9 mouse cellular contexts compared by ENCODE assay signal in the genomic region with DNA sequence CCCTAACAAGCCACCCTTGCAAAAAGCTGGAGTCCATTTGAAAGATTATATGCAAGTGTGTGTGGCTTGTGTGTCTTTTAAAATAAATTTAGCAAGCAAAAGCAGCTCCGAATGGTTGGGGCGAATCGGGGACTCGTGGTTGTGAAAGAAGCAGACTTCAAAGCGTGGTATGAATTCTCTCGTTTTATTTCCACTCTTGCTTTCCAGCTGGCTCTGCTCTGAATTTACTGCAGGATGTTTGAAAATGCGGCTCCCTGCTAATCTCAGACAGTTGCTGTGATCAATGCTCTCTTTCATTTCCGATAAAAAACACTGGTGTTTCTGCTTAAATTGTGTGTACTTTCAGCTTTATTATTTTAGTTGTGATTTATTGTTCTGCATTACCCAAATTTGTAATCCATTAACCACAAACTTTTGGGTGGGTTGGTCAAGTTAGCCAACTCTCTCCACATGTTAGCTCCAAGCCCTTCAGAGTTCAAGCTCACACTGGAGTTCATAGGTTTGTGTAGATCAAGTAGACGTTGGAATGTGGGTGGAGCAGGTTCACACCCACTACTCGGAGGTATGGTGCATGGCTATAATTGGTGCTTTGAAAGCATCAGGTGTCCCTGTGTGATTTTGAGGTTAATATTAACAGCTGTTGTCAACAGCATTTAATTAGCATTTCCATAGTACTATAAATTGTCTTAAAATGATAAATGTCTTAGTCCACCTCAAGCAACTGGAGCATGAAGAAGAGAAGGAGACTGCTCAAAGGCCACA.
DNase-seq lines count a peak whose midpoint lies in the region; ATAC-seq and TF ChIP-seq lines count a peak whose summit lies in the region.
"Had no signal": no experiment of that assay in that cellular context is flagged by ENCODE, and none has a peak within 500 bp of the region (broad histone marks: within the 10 kb centered on the region; RNA-seq: fewer than 3 reads in every experiment).

No protein-coding gene starts in this region.

- H3K9me3 ChIP-seq in heart, embryonic 12.5 days (replicated peaks): 0 out of 2 replicates have a peak, but pooled peaks cover 5% of the 10 kb centered on the region
- H3K9me3 ChIP-seq in kidney, embryonic 16.5 days (ENCODE audit: low read length): no peaks in the 10 kb centered on the region
- H3K9me3 ChIP-seq in neural tube, embryonic 13.5 days: no peaks in the 10 kb centered on the region
- H3K9me3 ChIP-seq in midbrain, postnatal 0 days (ENCODE audit: low read length): no peaks in the 10 kb centered on the region

- TF ChIP-seq CTCF in midbrain, postnatal 0 days (IDR thresholded peaks at IDR 0.05): no peak

- no peaks in the 10 kb centered on the region for H3K36me3 ChIP-seq in heart, embryonic 12.5 days
- no peaks in the 10 kb centered on the region for H3K36me3 ChIP-seq in kidney, embryonic 16.5 days (ENCODE audit: insufficient read depth, low read length)
- H3K36me3 ChIP-seq in neural tube, embryonic 13.5 days: no peaks in the 10 kb centered on the region
- H3K36me3 ChIP-seq in midbrain, postnatal 0 days (ENCODE audit: insufficient read depth, low read length): no peaks in the 10 kb centered on the region

- ATAC-seq in heart, embryonic 12.5 days (ENCODE audit: insufficient number of reproducible peaks, low FRiP score): no peak
- ATAC-seq in kidney, embryonic 16.5 days (ENCODE audit: low FRiP score, low TSS enrichment): peak; percentile 82
- no peak for ATAC-seq in neural tube, embryonic 13.5 days (ENCODE audit: low read depth)
- ATAC-seq in midbrain, postnatal 0 days (ENCODE audit: low FRiP score): no peak

- 75% methylated on average over 10 of the region's 10 CpGs for WGBS in heart, embryonic 12.5 days
- WGBS in kidney, embryonic 16.5 days: 17% methylated on average over 10 of the region's 10 CpGs
- WGBS in neural tube, embryonic 13.5 days: 32% methylated on average over 10 of the region's 10 CpGs
- WGBS in midbrain, postnatal 0 days: 60% methylated on average over 10 of the region's 10 CpGs

- no peak overlapping the region for H3K4me2 ChIP-seq in heart, embryonic 12.5 days
- no peak overlapping the region for H3K4me2 ChIP-seq in kidney, embryonic 16.5 days (replicated peaks; ENCODE audit: low read depth, low read length)
- no peak overlapping the region for H3K4me2 ChIP-seq in neural tube, embryonic 13.5 days
- no peak overlapping the region for H3K4me2 ChIP-seq in midbrain, postnatal 0 days (ENCODE audit: low read depth, low read length, poor library complexity, severe bottlenecking)

- no peaks in the 10 kb centered on the region for H3K27me3 ChIP-seq in heart, embryonic 12.5 days (replicated peaks)
- no peaks in the 10 kb centered on the region for H3K27me3 ChIP-seq in kidney, embryonic 16.5 days (ENCODE audit: insufficient read depth, low read length)
- no peaks in the 10 kb centered on the region for H3K27me3 ChIP-seq in neural tube, embryonic 13.5 days
- H3K27me3 ChIP-seq in midbrain, postnatal 0 days (ENCODE audit: insufficient read depth, low read length): no peaks in the 10 kb centered on the region
- H3K27me3 ChIP-seq: CH12.LX had no signal

- H3K4me1 ChIP-seq in heart, embryonic 12.5 days (replicated peaks): peaks cover 19% of the 10 kb centered on the region
- H3K4me1 ChIP-seq in kidney, embryonic 16.5 days (ENCODE audit: insufficient read depth, low read length): peaks cover 39% of the 10 kb centered on the region
- H3K4me1 ChIP-seq in neural tube, embryonic 13.5 days (replicated peaks): peaks cover 24% of the 10 kb centered on the region
- H3K4me1 ChIP-seq in midbrain, postnatal 0 days (ENCODE audit: insufficient read depth, low read length): peaks cover 9% of the 10 kb centered on the region; the same call in 1 of the 2 replicates

- H3K9ac ChIP-seq in heart, embryonic 12.5 days: no peak overlapping the region
- no peak overlapping the region for H3K9ac ChIP-seq in kidney, embryonic 16.5 days (replicated peaks; ENCODE audit: low read length)
- H3K9ac ChIP-seq in neural tube, embryonic 13.5 days: no peak overlapping the region
- H3K9ac ChIP-seq in midbrain, postnatal 0 days (replicated peaks; ENCODE audit: low read length, poor library complexity, severe bottlenecking): no peak overlapping the region

- DNase-seq in heart, adult 11 months: peak; percentile 91
- DNase-seq in adipocyte (ENCODE audit: low spot score): peak; percentile 35
- no peak for DNase-seq in cerebellum, adult 11 months
- DNase-seq in midbrain, postnatal 0 days (ENCODE audit: low spot score): no peak
- DNase-seq in heart, postnatal 4 days: no peak

- no peak overlapping the region for H3K27ac ChIP-seq in heart, embryonic 12.5 days (ENCODE audit: poor library complexity, severe bottlenecking)
- H3K27ac ChIP-seq in kidney, embryonic 16.5 days (ENCODE audit: low read length): peak overlapping the region; percentile 83
- 0 out of 2 replicates have a peak overlapping the region, but pooled peaks have one; percentile 38 for H3K27ac ChIP-seq in neural tube, embryonic 13.5 days (replicated peaks)
- H3K27ac ChIP-seq in midbrain, postnatal 0 days (ENCODE audit: low read depth, low read length): no peak overlapping the region

- H3K4me3 ChIP-seq in heart, embryonic 12.5 days: no peak overlapping the region
- H3K4me3 ChIP-seq in kidney, embryonic 16.5 days (ENCODE audit: low read length): no peak overlapping the region
- H3K4me3 ChIP-seq in neural tube, embryonic 13.5 days: no peak overlapping the region
- no peak overlapping the region for H3K4me3 ChIP-seq in midbrain, postnatal 0 days (ENCODE audit: low read depth, low read length)

Comparison
In these comparisons a context has a peak if more than half of its experiments do, and no peak if none do; other contexts are left out.
1. DNase-seq: peak in heart, adult 11 months (single experiment) and adipocyte (single experiment); none in cerebellum, adult 11 months (single experiment), midbrain, postnatal 0 days (single experiment) and heart, postnatal 4 days (single experiment).
2. H3K27ac ChIP-seq: peak in kidney, embryonic 16.5 days (single experiment) and neural tube, embryonic 13.5 days (single experiment); none in heart, embryonic 12.5 days (single experiment) and midbrain, postnatal 0 days (single experiment).